Mouse (Mus musculus): ENCODE measurements at regions not wholly inside any gene's neighbourhood (a gene's known extent, or its start where the extent isn't known, plus 50 kb on each side); places are given as distances from the start of the nearest gene placed in this dataset.

GRCm38 (mm10) chr5:43089941-43090340, 143.0 kb upstream of the Cpeb2 start:
- no peak for DNase-seq (ENCODE audit: extremely low spot score)

- no peak for DNase-seq (ENCODE audit: extremely low spot score)
These were observed 139.2 kb upstream of the Cpeb2 start for GRCm38 (mm10) chr5:43093647-43094326.

- peak; percentile 27 for DNase-seq (ENCODE audit: extremely low spot score)
These were observed 138.6 kb upstream of the Cpeb2 start for GRCm38 (mm10) chr5:43094329-43094898.

- DNase-seq (ENCODE audit: extremely low spot score) = no peak
These were observed 130.9 kb upstream of the Cpeb2 start for GRCm38 (mm10) chr5:43102000-43102459.

- DNase-seq (ENCODE audit: extremely low spot score) = no peak
These were observed 130.4 kb upstream of the Cpeb2 start for GRCm38 (mm10) chr5:43102590-43102989.

GRCm38 (mm10) chr5:43103728-43104127, 129.2 kb upstream of the Cpeb2 start:
- DNase-seq (ENCODE audit: extremely low spot score) = no peak

GRCm38 (mm10) chr5:43105528-43105927, 127.4 kb upstream of the Cpeb2 start:
- no peak for DNase-seq (ENCODE audit: extremely low spot score)

- no peak for DNase-seq (ENCODE audit: extremely low spot score)
These were observed 125.3 kb upstream of the Cpeb2 start for GRCm38 (mm10) chr5:43107436-43108259.

- DNase-seq (ENCODE audit: extremely low spot score) = no peak
These were observed 124.7 kb upstream of the Cpeb2 start for GRCm38 (mm10) chr5:43108260-43108589.

- no peak for DNase-seq (ENCODE audit: extremely low spot score)
These were observed 122.8 kb upstream of the Cpeb2 start for GRCm38 (mm10) chr5:43110122-43110521.

- no peak for DNase-seq (ENCODE audit: extremely low spot score)
These were observed 121.2 kb upstream of the Cpeb2 start for GRCm38 (mm10) chr5:43111740-43112139.

GRCm38 (mm10) chr5:43113405-43114119, 119.4 kb upstream of the Cpeb2 start:
- no peak for DNase-seq (ENCODE audit: extremely low spot score)

- no peak for DNase-seq (ENCODE audit: extremely low spot score)
These were observed 117.5 kb upstream of the Cpeb2 start for GRCm38 (mm10) chr5:43115507-43115906.

- DNase-seq (ENCODE audit: extremely low spot score) = no peak
These were observed 116.1 kb upstream of the Cpeb2 start for GRCm38 (mm10) chr5:43116821-43117220.

- DNase-seq (ENCODE audit: extremely low spot score) = no peak
These were observed 111.9 kb upstream of the Cpeb2 start for GRCm38 (mm10) chr5:43121065-43121464.

- no peak for DNase-seq (ENCODE audit: extremely low spot score)
These were observed 108.7 kb upstream of the Cpeb2 start for GRCm38 (mm10) chr5:43124301-43124700.

- no peak for DNase-seq (ENCODE audit: extremely low spot score)
These were observed 107.0 kb upstream of the Cpeb2 start for GRCm38 (mm10) chr5:43125774-43126536.

- DNase-seq (ENCODE audit: extremely low spot score) = no peak
These were observed 102.6 kb upstream of the Cpeb2 start for GRCm38 (mm10) chr5:43130377-43130776.

- DNase-seq (ENCODE audit: extremely low spot score) = no peak
These were observed 101.9 kb upstream of the Cpeb2 start for GRCm38 (mm10) chr5:43130901-43131557.

GRCm38 (mm10) chr5:43133672-43134071, 99.3 kb upstream of the Cpeb2 start:
- no peak for DNase-seq (ENCODE audit: extremely low spot score)

- DNase-seq (ENCODE audit: extremely low spot score) = no peak
These were observed 96.8 kb upstream of the Cpeb2 start for GRCm38 (mm10) chr5:43136142-43136541.
